Mouse (Mus musculus) intestine, postnatal 0 days (tissue): Measurements from ENCODE around the gene Thnsl2. TPM values are rescaled to one million over a fixed set of nuclear protein-coding genes. Genes with fewer than 3 reads are reported as not detected.
A peak's percentile ranks its signal among the peaks of the same experiment; 100 is the strongest.

Source experiments
- ATAC-seq: fragments of 200-750 bp; cut with Nextera tagmentation; 2 replicates; pipeline ENCODE4 v1.8.0; 2017; ENCODE audit warnings: mild to moderate bottlenecking, moderate TSS enrichment, moderate library complexity
- H3K27ac ChIP-seq: fragments of 300-500 bp; sonication (generic); 2 replicates; pipeline ENCODE4 v1.5.1; 2014; ENCODE audit warnings: mild to moderate bottlenecking, low read depth, low read length, moderate library complexity
- H3K27me3 ChIP-seq: fragments of 300-500 bp; sonication (generic); replicated peaks from 2 replicates; pipeline ENCODE4 v1.6.1; 2014; ENCODE audit warnings: low read length, mixed read lengths; ENCODE audit not compliant: control insufficient read depth, insufficient read depth
- H3K36me3 ChIP-seq: fragments of 300-500 bp; sonication (generic); 2 replicates; pipeline ENCODE4 v1.6.1; 2014; ENCODE audit warnings: mild to moderate bottlenecking, moderate library complexity; ENCODE audit not compliant: control insufficient read depth, insufficient read depth
- H3K4me1 ChIP-seq: fragments of 300-500 bp; sonication (generic); replicated peaks from 2 replicates; pipeline ENCODE4 v1.6.1; 2014; ENCODE audit warnings: antibody characterized with exemption, low read length, mixed read lengths; ENCODE audit not compliant: control insufficient read depth, insufficient read depth
- H3K4me2 ChIP-seq: fragments of 300-500 bp; sonication (generic); replicated peaks from 2 replicates; pipeline ENCODE4 v1.6.1; 2014; ENCODE audit warnings: low read depth, mild to moderate bottlenecking, moderate library complexity
- H3K4me3 ChIP-seq: fragments of 300-500 bp; sonication (generic); 2 replicates; pipeline ENCODE4 v1.5.1; 2014; ENCODE audit warnings: low read depth, low read length
- H3K9ac ChIP-seq: fragments of 300-500 bp; sonication (generic); 2 replicates; pipeline ENCODE4 v1.6.1; 2014; ENCODE audit warnings: mild to moderate bottlenecking, low read depth, low read length
- H3K9me3 ChIP-seq: fragments of 300-500 bp; sonication (generic); 2 replicates; pipeline ENCODE4 v1.6.1; 2016; ENCODE audit warnings: mixed run types; ENCODE audit not compliant: control insufficient read depth
- CTCF ChIP-seq: sonication (generic); IDR thresholded peaks from 2 replicates; pipeline ENCODE4 v1.5.1; 2016; ENCODE audit warnings: low read depth, mild to moderate bottlenecking, control low read depth, antibody characterized with exemption, moderate library complexity
- WGBS: fragments of 180-500 bp; shearing (Covaris S2); extraction: QIAGEN DNeasy Blood & Tissue Kit; methylation state at CpG from one replicate; pipeline ENCODE4 v1.1.7; 2014; 5-methylcytosine and 5-hydroxymethylcytosine counted together
- polyA plus RNA-seq: library from polyadenylated mRNA; unstranded; fragments of >200 nt; fragmentation: Nextera tagmentation; extraction: Ambion mirVana; gene quantifications from 2 replicates; pipeline ENCODE4 v1.2.1, GENCODE M21; 2015

Thnsl2 gene
- polyA plus RNA-seq, 1 experiment from 2014 or later: 55.8 TPM

GRCm38 (mm10) chr6:71154861-71155260, 10.6 kb upstream of the Thnsl2 start:
- Histone ChIP-seq H3K27ac (no peak overlapping the region), H3K4me2 (no peak overlapping the region), H3K27me3 (no peaks in the 10 kb centered on the region), H3K36me3 (no peaks in the 10 kb centered on the region), H3K4me1 (peaks cover 5% of the 10 kb centered on the region), H3K9me3 (no peaks in the 10 kb centered on the region), H3K9ac (no peak overlapping the region), H3K4me3 (no peak overlapping the region)
- ATAC-seq: no peak
- no peak for TF ChIP-seq CTCF
- WGBS: 88% methylated on average over 6 of the region's 6 CpGs

GRCm38 (mm10) chr6:71153486-71153885, 9.2 kb upstream of the Thnsl2 start:
- TF ChIP-seq CTCF: no peak
- 80% methylated on average over 4 of the region's 4 CpGs for WGBS
- H3K4me2 ChIP-seq: no peak overlapping the region
- no peak overlapping the region for H3K4me3 ChIP-seq
- H3K9ac ChIP-seq: no peak overlapping the region
- H3K36me3 ChIP-seq: no peaks in the 10 kb centered on the region
- no peaks in the 10 kb centered on the region for H3K9me3 ChIP-seq
- no peak for ATAC-seq
- H3K4me1 ChIP-seq: peaks cover 5% of the 10 kb centered on the region
- H3K27me3 ChIP-seq: no peaks in the 10 kb centered on the region
- H3K27ac ChIP-seq: no peak overlapping the region

DNA sequence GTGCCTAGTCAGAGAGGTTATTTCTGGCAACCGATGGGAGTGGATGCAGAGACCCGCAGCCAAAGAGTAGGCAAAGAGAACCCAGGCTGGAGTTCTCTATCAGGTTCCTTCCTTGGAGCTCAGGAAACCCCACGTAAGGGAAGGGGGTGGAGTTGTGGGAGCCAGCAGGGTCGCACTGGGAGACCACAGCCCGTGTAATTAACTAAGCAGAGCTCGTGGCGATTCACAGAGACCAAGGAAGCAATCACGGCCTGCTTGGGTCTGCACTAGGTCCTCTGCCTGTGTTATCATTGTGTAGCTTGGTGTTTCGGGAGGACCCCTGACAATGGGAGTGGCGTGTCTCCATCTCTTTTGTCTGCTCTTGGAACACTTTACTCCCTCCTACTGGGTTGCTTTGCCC, 6.9 kb upstream of the Thnsl2 start:
- no peak for TF ChIP-seq CTCF
- ATAC-seq: no peak
- Histone ChIP-seq H3K27ac (no peak overlapping the region), H3K4me1 (peaks cover 5% of the 10 kb centered on the region), H3K27me3 (no peaks in the 10 kb centered on the region), H3K9ac (no peak overlapping the region), H3K4me2 (no peak overlapping the region), H3K36me3 (no peaks in the 10 kb centered on the region), H3K9me3 (no peaks in the 10 kb centered on the region), H3K4me3 (no peak overlapping the region)
- 76% methylated on average over 10 of the region's 10 CpGs for WGBS

DNA sequence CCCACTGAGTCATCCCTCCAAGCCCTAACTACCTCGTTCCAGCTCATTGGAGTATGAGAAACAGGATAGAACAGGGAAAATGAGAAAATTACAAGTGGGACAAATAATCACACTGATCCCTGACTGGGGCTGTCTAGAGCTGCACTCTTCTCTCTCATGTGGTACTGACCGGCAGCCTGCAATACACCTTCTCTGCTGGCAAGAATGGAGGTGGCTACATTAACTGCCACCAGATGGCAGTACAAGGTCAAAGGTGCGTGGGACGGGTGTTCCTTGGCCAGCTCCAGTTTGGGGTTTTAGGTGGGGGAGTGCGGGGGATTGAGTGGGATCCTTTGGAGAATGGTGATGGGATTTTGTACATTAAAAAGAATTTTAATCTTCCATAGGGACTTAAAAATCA, 5.3 kb upstream of the Thnsl2 start:
- H3K9me3 ChIP-seq: no peaks in the 10 kb centered on the region
- no peak overlapping the region for H3K9ac ChIP-seq
- H3K27ac ChIP-seq: no peak overlapping the region
- H3K27me3 ChIP-seq: no peaks in the 10 kb centered on the region
- H3K4me1 ChIP-seq: no peaks in the 10 kb centered on the region
- ATAC-seq: 0 out of 2 replicates have a peak, but pooled peaks have one; percentile 11
- H3K4me3 ChIP-seq: no peak overlapping the region
- 12% methylated on average over 5 of the region's 5 CpGs for WGBS
- peak; percentile 90 for TF ChIP-seq CTCF
- H3K4me2 ChIP-seq: no peak overlapping the region
- H3K36me3 ChIP-seq: no peaks in the 10 kb centered on the region

GRCm38 (mm10) chr6:71148336-71148735, 4.1 kb upstream of the Thnsl2 start:
- Histone ChIP-seq H3K9ac (no peak overlapping the region), H3K27ac (peak overlapping the region; percentile 1; the same call in 1 of the 2 replicates), H3K27me3 (no peaks in the 10 kb centered on the region), H3K4me1 (no peaks in the 10 kb centered on the region), H3K4me3 (no peak overlapping the region), H3K4me2 (no peak overlapping the region), H3K9me3 (no peaks in the 10 kb centered on the region), H3K36me3 (no peaks in the 10 kb centered on the region)
- TF ChIP-seq CTCF: no peak
- peak; percentile 14; the same call in 1 of the 2 replicates for ATAC-seq
- 36% methylated on average over 6 of the region's 6 CpGs for WGBS

DNA sequence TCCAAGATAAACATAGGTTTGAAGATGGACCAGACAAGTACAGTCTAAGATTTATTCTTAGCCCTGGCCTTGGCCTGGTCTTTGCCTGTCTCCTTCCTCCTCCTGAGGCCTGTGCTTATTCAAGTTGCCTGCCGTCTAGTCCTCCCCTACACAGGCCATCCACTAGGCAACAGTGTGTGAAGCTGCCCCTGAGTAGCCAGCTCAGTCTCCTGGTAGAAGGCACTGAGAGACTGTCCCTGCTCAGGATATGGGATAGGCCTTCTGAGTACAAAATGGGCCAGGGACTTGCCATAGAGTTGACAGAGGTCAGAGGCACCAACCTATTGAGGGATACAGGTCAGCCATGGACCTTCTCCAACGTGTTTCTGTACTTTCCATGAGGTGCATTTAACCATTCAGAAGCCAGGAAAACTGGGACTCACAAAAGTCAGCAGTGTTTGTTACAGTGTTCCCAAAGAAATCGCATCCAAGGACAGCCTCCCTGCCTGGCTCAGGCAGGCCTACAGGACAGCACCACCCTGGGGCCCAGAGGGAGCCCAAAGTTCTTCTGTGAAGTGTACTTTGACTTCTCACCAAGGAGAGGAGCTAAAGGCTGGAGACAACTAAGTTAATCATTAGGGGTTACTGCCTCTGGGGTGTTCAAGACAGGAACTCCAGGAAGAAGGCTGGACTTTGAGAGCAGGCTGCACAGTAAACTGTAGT, 1.2 kb upstream of the Thnsl2 start:
- H3K27me3 ChIP-seq: no peaks in the 10 kb centered on the region
- no peaks in the 10 kb centered on the region for H3K9me3 ChIP-seq
- peak; percentile 36 for TF ChIP-seq CTCF
- H3K4me2 ChIP-seq: no peak overlapping the region
- no peak overlapping the region for H3K9ac ChIP-seq
- H3K36me3 ChIP-seq: no peaks in the 10 kb centered on the region
- H3K4me3 ChIP-seq: no peak overlapping the region
- H3K27ac ChIP-seq: peak overlapping the region; percentile 97
- WGBS: 22% methylated on average over 3 of the region's 3 CpGs
- ATAC-seq: peak; percentile 90
- H3K4me1 ChIP-seq: no peaks in the 10 kb centered on the region
